In the genomic region with DNA sequence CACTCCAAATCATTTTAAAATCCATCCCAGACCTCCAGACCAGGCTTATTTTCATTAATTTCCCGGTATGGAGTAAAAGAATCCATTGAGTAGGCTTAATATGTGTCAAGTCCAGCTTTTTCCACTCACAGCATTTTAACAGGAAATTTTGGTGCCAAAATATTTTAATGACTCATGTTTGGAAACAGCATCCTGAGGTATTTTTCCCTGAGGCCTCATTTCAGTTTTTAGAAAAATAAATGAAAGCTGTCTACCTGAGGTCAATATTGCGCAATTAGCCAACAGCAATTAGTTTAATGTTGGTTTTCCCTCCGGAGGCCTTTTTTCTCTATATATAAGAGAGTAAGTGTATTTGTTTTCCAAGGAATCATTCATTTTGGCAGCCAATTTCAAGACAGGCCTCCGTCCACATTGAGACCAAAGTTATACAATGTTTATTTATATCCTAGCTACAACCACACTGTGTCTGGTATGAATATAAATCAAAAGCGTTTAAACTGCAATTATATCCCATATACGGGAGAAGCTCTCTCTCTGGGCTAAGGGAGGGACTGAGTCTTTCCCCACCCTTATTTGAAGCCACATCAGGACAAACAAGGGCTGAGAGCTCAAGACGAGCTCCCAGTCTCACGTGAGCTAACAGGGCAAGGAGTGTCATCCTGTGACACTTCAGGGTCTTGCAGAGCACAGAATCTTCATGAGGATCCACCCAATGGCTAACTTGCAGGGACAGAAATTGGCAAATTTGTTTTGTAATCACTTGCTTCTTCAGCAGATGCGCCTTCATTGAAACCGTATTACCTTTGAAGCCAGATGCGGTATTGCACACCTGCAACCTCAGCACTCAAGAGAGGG, we compare ENCODE assay signal across 14 mouse cellular contexts. TPM values are rescaled to one million over a fixed set of nuclear protein-coding genes. Genes with fewer than 3 reads are reported as not detected.
A peak's percentile ranks its signal among the peaks of the same experiment; 100 is the strongest.
DNase-seq lines count a peak whose midpoint lies in the region; ATAC-seq lines count a peak whose summit lies in the region.
"Had no signal": no experiment of that assay in that cellular context is flagged by ENCODE, and none has a peak within 500 bp of the region (broad histone marks: within the 10 kb centered on the region; RNA-seq: fewer than 3 reads in every experiment).

No protein-coding gene starts in this region.

- H3K4me3 ChIP-seq in midbrain, embryonic 11.5 days (ENCODE audit: low read depth, low read length): no peak overlapping the region
- H3K4me3 ChIP-seq in midbrain, embryonic 10.5 days: no peak overlapping the region
- H3K4me3 ChIP-seq in intestine, embryonic 15.5 days (replicated peaks): no peak overlapping the region
- H3K4me3 ChIP-seq: hindbrain, embryonic 12.5 days; midbrain, embryonic 15.5 days had no signal

- H3K36me3 ChIP-seq in midbrain, embryonic 11.5 days (ENCODE audit: control insufficient read depth, insufficient read depth, low read length): no peaks in the 10 kb centered on the region
- H3K36me3 ChIP-seq in midbrain, embryonic 10.5 days: no peaks in the 10 kb centered on the region
- no peaks in the 10 kb centered on the region for H3K36me3 ChIP-seq in intestine, embryonic 15.5 days
- H3K36me3 ChIP-seq: G1E; hindbrain, embryonic 12.5 days; midbrain, embryonic 15.5 days had no signal

- no peaks in the 10 kb centered on the region for H3K4me1 ChIP-seq in midbrain, embryonic 11.5 days (ENCODE audit: control insufficient read depth, insufficient read depth, low read length)
- H3K4me1 ChIP-seq in midbrain, embryonic 10.5 days: peaks cover under 1% of the 10 kb centered on the region
- 0 out of 2 replicates have a peak, but pooled peaks cover 5% of the 10 kb centered on the region for H3K4me1 ChIP-seq in intestine, embryonic 15.5 days (replicated peaks)
- H3K4me1 ChIP-seq: hindbrain, embryonic 12.5 days; midbrain, embryonic 15.5 days had no signal

- WGBS in midbrain, embryonic 11.5 days: 90% methylated on average over 11 of the region's 11 CpGs
- 91% methylated on average over 11 of the region's 11 CpGs for WGBS in midbrain, embryonic 10.5 days
- WGBS in intestine, embryonic 15.5 days: 53% methylated on average over 11 of the region's 11 CpGs

- no peaks in the 10 kb centered on the region for H3K9me3 ChIP-seq in midbrain, embryonic 11.5 days (ENCODE audit: control insufficient read depth, low read length)
- no peaks in the 10 kb centered on the region for H3K9me3 ChIP-seq in midbrain, embryonic 10.5 days (replicated peaks)
- no peaks in the 10 kb centered on the region for H3K9me3 ChIP-seq in intestine, embryonic 15.5 days
- H3K9me3 ChIP-seq: G1E; hindbrain, embryonic 12.5 days; midbrain, embryonic 15.5 days had no signal

- peak; percentile 13 for DNase-seq in kidney, adult 9 months
- DNase-seq in kidney, adult 11 months: no peak
- peak; percentile 64 for DNase-seq in midbrain, embryonic 11.5 days (ENCODE audit: low spot score, missing footprints)
- no peak for DNase-seq in midbrain, embryonic 10.5 days (ENCODE audit: low spot score)
- no peak for DNase-seq in retina, embryonic 14.5 days (ENCODE audit: low spot score)
- DNase-seq in cerebellum, postnatal 10 days: no peak
- DNase-seq: cerebellum, adult 11 months; right cerebral cortex, postnatal 4 days; thymus, adult 18-20 months had no signal

- H3K4me2 ChIP-seq in midbrain, embryonic 11.5 days: no peak overlapping the region
- no peak overlapping the region for H3K4me2 ChIP-seq in intestine, embryonic 15.5 days (replicated peaks)
- H3K4me2 ChIP-seq: hindbrain, embryonic 12.5 days; midbrain, embryonic 15.5 days had no signal

- H3K27ac ChIP-seq in midbrain, embryonic 11.5 days (ENCODE audit: low read depth, low read length): no peak overlapping the region
- H3K27ac ChIP-seq in midbrain, embryonic 10.5 days (replicated peaks): no peak overlapping the region
- peak overlapping the region; percentile 23 for H3K27ac ChIP-seq in intestine, embryonic 15.5 days
- H3K27ac ChIP-seq: hindbrain, embryonic 12.5 days; liver, embryonic 14.5 days; midbrain, embryonic 15.5 days had no signal

- H3K9ac ChIP-seq in midbrain, embryonic 11.5 days (ENCODE audit: low read length): no peak overlapping the region
- H3K9ac ChIP-seq in intestine, embryonic 15.5 days: no peak overlapping the region
- H3K9ac ChIP-seq: hindbrain, embryonic 12.5 days; liver, embryonic 14.5 days; midbrain, embryonic 15.5 days had no signal

- ATAC-seq in midbrain, embryonic 11.5 days (ENCODE audit: low FRiP score): no peak
- ATAC-seq in intestine, embryonic 15.5 days: peak; percentile 69
- ATAC-seq: midbrain, embryonic 15.5 days had no signal

- no peaks in the 10 kb centered on the region for H3K27me3 ChIP-seq in midbrain, embryonic 11.5 days (ENCODE audit: control insufficient read depth, insufficient read depth, low read length)
- no peaks in the 10 kb centered on the region for H3K27me3 ChIP-seq in midbrain, embryonic 10.5 days (ENCODE audit: low read depth, poor library complexity, severe bottlenecking)
- H3K27me3 ChIP-seq in intestine, embryonic 15.5 days (replicated peaks): no peaks in the 10 kb centered on the region
- H3K27me3 ChIP-seq: hindbrain, embryonic 12.5 days; midbrain, embryonic 15.5 days had no signal

RNA-seq across cellular contexts. Expression of a gene that starts 20.3 kb away (rescaled TPM):
- not detected in 2 replicates for polyA plus RNA-seq in midbrain, embryonic 11.5 days (2014; fragmentation: Nextera tagmentation; extraction: Ambion mirVana)
- polyA plus RNA-seq in midbrain, embryonic 10.5 days (2016; fragmentation: Nextera tagmentation; extraction: Ambion mirVana): not detected in 2 replicates
- polyA plus RNA-seq in intestine, embryonic 15.5 days (2015; fragmentation: Nextera tagmentation; extraction: Ambion mirVana): 0.10 TPM in 1 of 2 replicates, not detected in the other
- polyA plus RNA-seq: G1E; midbrain, embryonic 15.5 days had no signal

RNA-seq across cellular contexts. Expression of a gene that starts 37.7 kb away (rescaled TPM):
- 113 and 119 TPM in 2 replicates for polyA plus RNA-seq in midbrain, embryonic 11.5 days (2014; fragmentation: Nextera tagmentation; extraction: Ambion mirVana)
- polyA plus RNA-seq in midbrain, embryonic 10.5 days (2016; fragmentation: Nextera tagmentation; extraction: Ambion mirVana): 90.8 and 100 TPM in 2 replicates
- polyA plus RNA-seq in intestine, embryonic 15.5 days (2015; fragmentation: Nextera tagmentation; extraction: Ambion mirVana): 49.1 and 56.1 TPM in 2 replicates

Comparison
In these comparisons a context has a peak if more than half of its experiments do, and no peak if none do; other contexts are left out.
1. DNase-seq: peak in kidney, adult 9 months (single experiment) and midbrain, embryonic 11.5 days (single experiment); none in kidney, adult 11 months (single experiment), midbrain, embryonic 10.5 days (single experiment), retina, embryonic 14.5 days (single experiment) and cerebellum, postnatal 10 days (0 of 2).